Mouse (Mus musculus) midbrain, postnatal 0 days (tissue): ENCODE measurements around the gene Taar8b. TPM values are rescaled to one million over a fixed set of nuclear protein-coding genes. Genes with fewer than 3 reads are reported as not detected.

Source experiments
- ATAC-seq: fragments of 200-750 bp; cut with Nextera tagmentation; 2 replicates; pipeline ENCODE4 v1.8.0; 2017; ENCODE audit warnings: moderate number of reproducible peaks, mild to moderate bottlenecking, moderate TSS enrichment, moderate library complexity; ENCODE audit not compliant: low FRiP score
- DNase-seq: peaks from one replicate; pipeline ENCODE4 v3.0.0-alpha.2; 2015; ENCODE audit warnings: low spot score
- H3K27ac ChIP-seq: fragments of 300-500 bp; sonication (generic); 2 replicates; pipeline ENCODE4 v1.5.1; 2014; ENCODE audit warnings: low read depth, mild to moderate bottlenecking, low read length, mixed read lengths
- H3K27me3 ChIP-seq: fragments of 300-500 bp; sonication (generic); 2 replicates; pipeline ENCODE4 v1.6.1; 2014; ENCODE audit warnings: low read length, control low read depth, mixed read lengths; ENCODE audit not compliant: insufficient read depth
- H3K36me3 ChIP-seq: fragments of 300-500 bp; sonication (generic); 2 replicates; pipeline ENCODE4 v1.6.1; 2014; ENCODE audit warnings: low read length, control low read depth, mixed read lengths; ENCODE audit not compliant: insufficient read depth
- H3K4me1 ChIP-seq: fragments of 300-500 bp; sonication (generic); 2 replicates; pipeline ENCODE4 v1.6.1; 2014; ENCODE audit warnings: mild to moderate bottlenecking, control low read depth, antibody characterized with exemption, low read length, mixed read lengths; ENCODE audit not compliant: insufficient read depth
- H3K4me2 ChIP-seq: fragments of 300-500 bp; sonication (generic); 2 replicates; pipeline ENCODE4 v1.6.1; 2014; ENCODE audit warnings: low read depth, mild to moderate bottlenecking, low read length, mixed read lengths; ENCODE audit not compliant: poor library complexity, severe bottlenecking
- H3K4me3 ChIP-seq: fragments of 300-500 bp; sonication (generic); 2 replicates; pipeline ENCODE4 v1.5.1; 2014; ENCODE audit warnings: low read depth, mild to moderate bottlenecking, low read length, moderate library complexity
- H3K9ac ChIP-seq: fragments of 300-500 bp; sonication (generic); replicated peaks from 2 replicates; pipeline ENCODE4 v1.6.1; 2014; ENCODE audit warnings: mild to moderate bottlenecking, low read length, moderate library complexity, mixed read lengths; ENCODE audit not compliant: poor library complexity, severe bottlenecking
- H3K9me3 ChIP-seq: fragments of 300-500 bp; sonication (generic); 2 replicates; pipeline ENCODE4 v1.6.1; 2016; ENCODE audit warnings: low read length, control low read depth
- CTCF ChIP-seq: IDR thresholded peaks from 2 replicates; pipeline ENCODE4 v1.5.1; 2016; ENCODE audit warnings: antibody characterized with exemption, mild to moderate bottlenecking
- WGBS: fragments of 180-500 bp; shearing (Covaris S2); extraction: QIAGEN DNeasy Blood & Tissue Kit; methylation state at CpG from one replicate; pipeline ENCODE4 v1.1.7; 2014; 5-methylcytosine and 5-hydroxymethylcytosine counted together
- polyA plus RNA-seq: library from polyadenylated mRNA; unstranded; fragments of >200 nt; fragmentation: Nextera tagmentation; extraction: Ambion mirVana; gene quantifications from 2 replicates; pipeline ENCODE4 v1.2.1, GENCODE M21; 2015
- total RNA-seq: library from RNA; depleted of rRNA; stranded (reverse); fragments of >200 nt; gene quantifications from 2 replicates; pipeline ENCODE4 v1.2.3, GENCODE M21; 2014; rRNA removed

The Taar8b gene
- total RNA-seq, result not detected in 2 replicates
- polyA plus RNA-seq, result not detected in 2 replicates

DNA sequence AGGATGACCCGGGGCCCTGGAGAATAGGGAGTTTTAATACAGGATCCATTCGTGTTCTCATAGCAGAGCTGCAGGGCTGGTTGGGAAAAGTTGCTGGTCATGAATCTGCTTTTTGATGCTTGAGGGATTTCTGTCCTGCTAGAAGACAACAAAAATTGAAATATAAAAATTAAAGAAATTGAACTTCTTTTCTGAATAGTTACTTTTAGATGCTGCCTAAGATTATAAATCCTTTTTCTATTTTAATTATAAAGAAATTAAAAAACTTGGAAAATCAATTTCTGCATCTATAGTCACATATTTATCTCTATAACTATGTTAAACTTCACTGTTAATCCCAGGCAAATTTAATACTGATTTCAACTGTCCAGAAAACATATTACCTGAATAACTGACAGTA is at the start of gene Taar8b:
Gene Taar8b, minus strand, starts transcription at position 101 of the 400 bp plus-strand sequence.
- no peak for ATAC-seq

DNA sequence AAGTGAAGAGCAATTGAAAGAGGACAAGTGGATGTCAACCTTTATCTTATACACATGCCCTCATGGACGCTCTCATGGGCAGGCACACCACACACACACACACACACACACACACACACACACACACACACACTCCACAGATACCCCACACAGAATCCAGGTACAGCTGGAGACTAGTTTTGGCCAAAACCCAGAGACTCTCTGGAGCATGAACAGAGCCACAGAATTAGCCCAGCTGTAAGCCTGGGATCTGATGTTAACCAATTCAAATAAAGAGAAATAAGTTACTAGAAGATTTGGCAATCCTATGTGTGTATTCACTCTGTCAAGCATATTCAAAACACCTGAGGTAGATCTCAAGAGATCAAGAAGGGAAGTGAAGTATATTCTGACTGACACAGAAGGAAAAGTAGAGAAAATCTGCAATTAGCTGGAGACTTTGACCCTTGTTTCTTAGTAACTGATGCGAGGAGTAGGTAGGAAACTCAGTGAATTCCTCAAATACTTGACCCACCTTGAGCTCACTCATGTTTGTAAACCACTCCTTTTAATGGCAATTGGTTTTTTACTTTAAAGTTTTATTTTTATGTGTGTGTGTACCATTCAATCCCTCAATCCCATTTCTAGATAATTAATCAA is 46.6 kb upstream of the Taar8b start:
- Histone ChIP-seq H3K4me1 (no peaks in the 10 kb centered on the region), H3K4me2 (no peak overlapping the region), H3K27me3 (no peaks in the 10 kb centered on the region), H3K4me3 (no peak overlapping the region), H3K9ac (no peak overlapping the region), H3K27ac (no peak overlapping the region), H3K9me3 (no peaks in the 10 kb centered on the region), H3K36me3 (no peaks in the 10 kb centered on the region)
- ATAC-seq, result no peak
- DNase-seq, result no peak
- WGBS, result 83% methylated on average over 2 of the region's 2 CpGs
- no peak for TF ChIP-seq CTCF

More for the DNA sequence above, at the start of gene Taar8b:
- Histone ChIP-seq H3K4me2 (no peak within 1 kb of the TSS), H3K4me1 (no peaks in the 10 kb centered on the region), H3K9me3 (no peaks in the 10 kb centered on the region), H3K36me3 (no peaks in the 10 kb centered on the region), H3K9ac (no peak within 1 kb of the TSS), H3K4me3 (no peak within 1 kb of the TSS), H3K27ac (no peak within 1 kb of the TSS), H3K27me3 (no peaks in the 10 kb centered on the region)
- no peak for TF ChIP-seq CTCF
- DNase-seq, result no peak
- WGBS, result 70% methylated on average over 2 of the region's 2 CpGs

DNA sequence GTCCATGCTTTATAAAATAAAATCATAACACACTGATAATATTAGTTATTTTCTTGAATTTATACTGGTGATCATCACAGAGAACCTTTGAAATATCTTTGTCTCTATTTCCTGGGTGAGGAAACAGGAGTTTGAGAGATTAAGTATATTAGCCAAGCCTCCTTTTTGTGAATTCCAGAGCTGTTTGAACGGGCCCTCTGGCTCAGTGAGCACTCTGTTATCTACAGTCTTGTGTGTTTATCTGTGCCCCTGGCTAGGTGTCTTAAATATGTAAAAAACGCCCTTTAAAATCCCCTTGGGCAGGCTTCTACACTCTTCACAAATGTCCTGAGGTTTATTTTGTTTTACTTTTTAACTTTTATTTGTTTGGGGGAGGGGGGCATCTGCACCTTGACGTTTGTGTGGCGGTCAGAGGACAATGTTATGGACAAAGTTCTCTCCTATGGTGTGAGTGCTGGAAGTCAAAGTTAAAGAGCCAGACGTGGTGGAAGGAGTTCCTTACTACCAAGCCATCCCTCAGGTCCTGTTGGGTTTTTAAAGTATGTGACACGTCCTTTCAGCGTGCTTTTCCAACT is 42.1 kb upstream of the Taar8b start:
- Histone ChIP-seq H3K27ac (no peak overlapping the region), H3K27me3 (no peaks in the 10 kb centered on the region), H3K9ac (no peak overlapping the region), H3K9me3 (no peaks in the 10 kb centered on the region), H3K36me3 (no peaks in the 10 kb centered on the region), H3K4me3 (no peak overlapping the region), H3K4me2 (no peak overlapping the region), H3K4me1 (no peaks in the 10 kb centered on the region)
- WGBS, result 66% methylated on average over 7 of the region's 7 CpGs
- DNase-seq, result no peak
- TF ChIP-seq CTCF, result no peak
- no peak for ATAC-seq

DNA sequence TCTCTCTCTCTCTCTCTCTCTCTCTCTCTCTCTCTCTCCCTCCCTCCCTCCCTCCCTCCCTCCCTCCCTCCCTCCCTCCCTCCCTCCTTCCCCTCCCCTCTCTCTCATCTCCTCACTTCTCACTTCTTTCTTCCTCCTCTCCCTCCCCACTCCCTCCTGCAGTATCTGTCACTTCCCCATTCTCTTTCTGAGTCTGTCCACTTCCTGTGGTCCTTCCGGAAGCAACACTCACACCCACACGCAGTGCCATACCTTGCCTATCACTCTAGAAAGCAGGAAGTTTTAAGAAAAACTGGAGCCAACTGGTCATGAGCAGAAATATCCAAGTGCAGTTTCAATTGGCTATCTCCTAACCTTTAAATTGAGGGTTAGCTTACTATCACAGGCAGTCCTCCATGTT is 41.0 kb upstream of the Taar8b start:
- Histone ChIP-seq H3K4me2 (no peak overlapping the region), H3K9ac (no peak overlapping the region), H3K36me3 (no peaks in the 10 kb centered on the region), H3K27ac (no peak overlapping the region), H3K9me3 (no peaks in the 10 kb centered on the region), H3K4me1 (no peaks in the 10 kb centered on the region), H3K4me3 (no peak overlapping the region), H3K27me3 (no peaks in the 10 kb centered on the region)
- DNase-seq (no peak), ATAC-seq (no peak)
- WGBS, result 57% methylated on average over 2 of the region's 2 CpGs
- TF ChIP-seq CTCF, result no peak

DNA sequence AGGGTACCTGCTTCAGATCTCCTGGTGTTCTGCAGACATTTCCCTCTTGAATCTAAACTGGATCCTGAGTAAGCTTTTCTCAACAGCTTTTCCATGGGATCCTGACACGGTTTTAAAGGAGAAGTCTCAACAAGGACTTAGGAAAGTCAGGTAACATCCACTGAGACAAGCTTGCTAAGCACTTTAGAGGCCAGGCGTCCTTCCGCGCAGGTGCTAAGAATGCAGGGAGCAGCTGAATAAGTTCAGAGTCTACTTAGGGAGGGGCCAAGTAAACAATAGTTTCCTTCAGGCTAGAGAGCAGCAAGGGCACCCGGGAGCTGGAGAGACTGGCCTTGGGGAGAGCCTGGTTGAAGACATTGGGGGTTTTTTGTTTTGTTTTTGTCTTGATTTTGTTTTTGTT is 40.2 kb upstream of the Taar8b start:
- 14% methylated on average over 5 of the region's 5 CpGs for WGBS
- Histone ChIP-seq H3K36me3 (no peaks in the 10 kb centered on the region), H3K27me3 (no peaks in the 10 kb centered on the region), H3K9ac (no peak overlapping the region), H3K4me2 (no peak overlapping the region), H3K4me1 (no peaks in the 10 kb centered on the region), H3K4me3 (no peak overlapping the region), H3K9me3 (no peaks in the 10 kb centered on the region), H3K27ac (no peak overlapping the region)
- no peak for TF ChIP-seq CTCF
- DNase-seq (no peak), ATAC-seq (no peak)

DNA sequence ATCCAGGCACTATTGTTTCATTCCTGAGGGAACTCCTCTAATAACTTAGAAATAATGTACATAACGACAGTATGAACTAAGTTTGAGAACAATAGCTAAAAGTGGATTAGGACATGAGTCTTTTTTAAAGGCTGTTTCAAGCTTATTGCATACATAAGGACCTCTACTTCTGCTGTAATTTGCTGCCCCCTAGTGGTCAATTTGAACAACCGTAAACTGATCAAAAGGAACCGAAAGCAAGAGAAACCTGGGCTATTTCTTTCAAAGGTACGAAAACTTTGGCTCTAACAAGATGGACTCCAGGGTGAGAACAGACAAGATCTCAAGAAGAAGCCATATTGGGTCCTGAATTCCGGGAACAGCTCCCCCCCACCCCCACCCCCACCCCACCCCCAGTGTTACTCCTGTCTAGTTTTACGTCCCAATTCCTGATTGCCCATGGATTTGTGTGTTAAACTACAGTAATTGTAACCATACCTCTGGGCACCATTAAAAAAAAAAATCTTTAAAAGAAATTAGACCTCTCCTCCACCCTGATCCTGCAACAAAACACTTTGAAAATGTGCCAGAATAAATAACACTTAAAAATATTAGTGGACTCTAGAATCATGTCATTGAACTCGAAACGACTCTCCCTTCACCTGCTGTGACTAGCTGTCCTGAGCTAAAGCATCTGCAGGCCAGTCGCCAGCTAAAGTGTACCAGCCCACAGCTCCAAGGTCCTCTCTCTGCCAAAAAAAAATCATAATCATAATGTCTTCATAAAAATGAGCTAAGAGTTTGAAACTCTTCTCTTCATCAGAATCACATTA is 39.6 kb upstream of the Taar8b start:
- Histone ChIP-seq H3K9me3 (no peaks in the 10 kb centered on the region), H3K9ac (no peak overlapping the region), H3K4me1 (no peaks in the 10 kb centered on the region), H3K4me3 (no peak overlapping the region), H3K4me2 (peak overlapping the region; percentile 28; the same call in 1 of the 2 replicates), H3K27ac (no peak overlapping the region), H3K27me3 (no peaks in the 10 kb centered on the region), H3K36me3 (no peaks in the 10 kb centered on the region)
- ATAC-seq (peak; percentile 80; the same call in 1 of the 2 replicates), DNase-seq (peak; percentile 93)
- TF ChIP-seq CTCF, result peak; percentile 90
- 27% methylated on average over 9 of the region's 9 CpGs for WGBS
